Mouse (Mus musculus) G1E (cell line): Measurements from ENCODE around the gene Olfr1440. TPM values are rescaled to one million over a fixed set of nuclear protein-coding genes. Genes with fewer than 3 reads are reported as not detected.

Source experiments
- ATAC-seq: 2 replicates; pipeline ENCODE4 v1.8.0; 2016; ENCODE audit warnings: mild to moderate bottlenecking; ENCODE audit not compliant: insufficient number of reproducible peaks, poor library complexity, low FRiP score, severe bottlenecking; ENCODE audit errors: extremely low read depth
- DNase-seq: peaks from one replicate; pipeline ENCODE4 v3.0.0; 2012; ENCODE audit warnings: low spot score
- H3K27me3 ChIP-seq: 2 replicates; pipeline ENCODE4 v1.6.1; 2012; ENCODE audit warnings: mild to moderate bottlenecking, low read length, inconsistent platforms; ENCODE audit not compliant: insufficient read depth
- H3K36me3 ChIP-seq: replicated peaks from 2 replicates; pipeline ENCODE3; 2012; ENCODE audit warnings: mild to moderate bottlenecking, inconsistent platforms
- H3K4me1 ChIP-seq: 2 replicates; pipeline ENCODE4 v1.6.1; 2012; ENCODE audit warnings: low read depth, low read length, inconsistent platforms, mixed read lengths; ENCODE audit not compliant: insufficient read depth
- H3K4me3 ChIP-seq: 2 replicates; pipeline ENCODE4 v1.5.1; 2012; ENCODE audit warnings: low read depth, mild to moderate bottlenecking, inconsistent platforms, low read length, moderate library complexity, mixed read lengths
- H3K9me3 ChIP-seq: replicated peaks from 2 replicates; pipeline ENCODE4 v1.6.1; 2012; ENCODE audit warnings: inconsistent platforms
- CTCF ChIP-seq: IDR thresholded peaks from 2 replicates; pipeline ENCODE4 v1.5.1; 2012; ENCODE audit warnings: low read depth, low read length, inconsistent platforms, mixed read lengths
- GATA1 ChIP-seq: IDR thresholded peaks from 2 replicates; pipeline ENCODE4 v1.6.1; 2012; ENCODE audit warnings: borderline replicate concordance, low read length, inconsistent platforms, mixed read lengths
- GATA2 ChIP-seq: IDR thresholded peaks from 2 replicates; pipeline ENCODE4 v1.6.1; 2012; ENCODE audit warnings: low read depth, low read length, inconsistent platforms, borderline replicate concordance
- POLR2AphosphoS5 ChIP-seq: IDR thresholded peaks from 2 replicates; pipeline ENCODE4 v1.6.1; 2012; ENCODE audit warnings: low read depth, low read length, inconsistent platforms; ENCODE audit not compliant: insufficient replicate concordance
- TAL1 ChIP-seq: conservative IDR thresholded peaks from 2 replicates; pipeline ENCODE4 v1.6.1; 2012; ENCODE audit warnings: low read depth, low read length, inconsistent platforms, mixed read lengths
- polyA plus RNA-seq: library from polyadenylated mRNA; stranded (reverse); fragments of >175 nt; gene quantifications from 2 replicates; pipeline ENCODE4 v1.2.3, GENCODE M21; 2012
- total RNA-seq, 2 experiments: library from RNA; stranded (forward) in 1 of 2; stranded (reverse) in 1 of 2; fragments of 200-1000 nt in 1 of 2; fragments of >200 nt in 1 of 2; fragmentation: Nextera tagmentation in 1 of 2; gene quantifications; 2 replicates each; pipeline ENCODE4 v1.2.3; 2014 to 2017

Olfr1440 gene
- total and polyA plus RNA-seq, 3 experiments, result 0.16 TPM; not detected in 2

DNA sequence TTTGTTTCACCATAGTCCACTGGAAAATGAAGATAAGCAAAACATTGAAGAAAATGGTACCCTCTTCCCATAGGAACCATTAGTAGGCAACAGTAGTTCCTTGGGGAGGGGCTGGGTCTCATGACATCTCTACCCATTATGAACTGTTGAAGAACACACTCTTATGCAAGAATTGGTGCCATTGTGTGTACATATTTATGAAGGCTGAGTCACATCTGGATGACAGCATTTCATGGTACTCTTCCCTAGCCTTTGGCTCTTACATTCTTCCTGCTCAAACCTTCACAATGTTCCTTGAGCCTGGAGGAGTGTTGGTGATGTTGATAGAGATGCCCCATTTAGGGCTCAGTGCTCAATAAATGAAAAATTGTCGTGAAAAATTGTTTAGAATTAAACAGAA, 52.5 kb downstream of the Olfr1440 start:
- no peaks in the 10 kb centered on the region for H3K36me3 ChIP-seq
- no peaks in the 10 kb centered on the region for H3K27me3 ChIP-seq
- DNase-seq, result no peak
- no peak for ATAC-seq
- H3K4me3 ChIP-seq, result no peak overlapping the region
- TF ChIP-seq POLR2AphosphoS5 (no peak), GATA1 (no peak), GATA2 (no peak), TAL1 (no peak), CTCF (no peak)
- H3K4me1 ChIP-seq, result no peaks in the 10 kb centered on the region
- no peaks in the 10 kb centered on the region for H3K9me3 ChIP-seq

- no peaks in the 10 kb centered on the region for H3K4me1 ChIP-seq
- no peak for DNase-seq
Measured at GRCm38 (mm10) chr19:12440103-12440725, 53.1 kb downstream of the Olfr1440 start.

GRCm38 (mm10) chr19:12442560-12442959, 55.5 kb downstream of the Olfr1440 start:
- H3K4me3 ChIP-seq, result no peak overlapping the region
- no peak for ATAC-seq
- H3K27me3 ChIP-seq, result no peaks in the 10 kb centered on the region
- H3K4me1 ChIP-seq, result no peaks in the 10 kb centered on the region
- no peak for TF ChIP-seq CTCF
- no peak for TF ChIP-seq GATA1
- no peak for TF ChIP-seq GATA2
- TF ChIP-seq POLR2AphosphoS5, result no peak
- no peak for TF ChIP-seq TAL1
- no peak for DNase-seq
- no peaks in the 10 kb centered on the region for H3K9me3 ChIP-seq
- no peaks in the 10 kb centered on the region for H3K36me3 ChIP-seq

More at GRCm38 (mm10) chr19:12440103-12440725, 53.1 kb downstream of the Olfr1440 start:
- Histone ChIP-seq H3K36me3 (no peaks in the 10 kb centered on the region), H3K27me3 (no peaks in the 10 kb centered on the region), H3K9me3 (no peaks in the 10 kb centered on the region), H3K4me3 (no peak overlapping the region)
- TF ChIP-seq POLR2AphosphoS5 (no peak), TAL1 (no peak), GATA1 (no peak), GATA2 (no peak), CTCF (no peak)
- ATAC-seq, result no peak

- no peak for TF ChIP-seq GATA2
- TF ChIP-seq POLR2AphosphoS5, result no peak
- TF ChIP-seq TAL1, result no peak
- TF ChIP-seq GATA1, result no peak
- no peak for TF ChIP-seq CTCF
- no peak for DNase-seq
- Histone ChIP-seq H3K36me3 (no peaks in the 10 kb centered on the region), H3K4me3 (no peak overlapping the region), H3K27me3 (no peaks in the 10 kb centered on the region), H3K4me1 (no peaks in the 10 kb centered on the region), H3K9me3 (no peaks in the 10 kb centered on the region)
- no peak for ATAC-seq
Measured at GRCm38 (mm10) chr19:12445014-12445413, 57.9 kb downstream of the Olfr1440 start.

Other genes starting within 250 kb of the Olfr1440 start
- gene Olfr1555-ps1, start 217.2 kb upstream of the Olfr1440 start, total RNA-seq (2014; fragmentation: Nextera tagmentation), result not detected in 2 replicates
- 0.11 TPM in 1 of 2 replicates, not detected in the other for gene Olfr1555-ps1, start 217.2 kb upstream of the Olfr1440 start, total RNA-seq (2017)
- gene Olfr1555-ps1, start 217.2 kb upstream of the Olfr1440 start, polyA plus RNA-seq, result not detected in 2 replicates
- not detected in 2 replicates for gene Olfr1431, start 186.6 kb upstream of the Olfr1440 start, total RNA-seq (2014; fragmentation: Nextera tagmentation)
- 0.12 and 0.16 TPM in 2 replicates for gene Olfr1431, start 186.6 kb upstream of the Olfr1440 start, total RNA-seq (2017)
- gene Olfr1431, start 186.6 kb upstream of the Olfr1440 start, polyA plus RNA-seq, result not detected in 2 replicates
- gene Olfr1432, start 154.7 kb upstream of the Olfr1440 start, total RNA-seq (2014; fragmentation: Nextera tagmentation), result not detected in 2 replicates
- 0.12 and 0.38 TPM in 2 replicates for gene Olfr1432, start 154.7 kb upstream of the Olfr1440 start, total RNA-seq (2017)
- not detected in 2 replicates for gene Olfr1432, start 154.7 kb upstream of the Olfr1440 start, polyA plus RNA-seq
- not detected in 2 replicates for gene Olfr262, start 145.6 kb upstream of the Olfr1440 start, total RNA-seq (2014; fragmentation: Nextera tagmentation)
- 0.11 TPM in 1 of 2 replicates, not detected in the other for gene Olfr262, start 145.6 kb upstream of the Olfr1440 start, total RNA-seq (2017)
- not detected in 2 replicates for gene Olfr262, start 145.6 kb upstream of the Olfr1440 start, polyA plus RNA-seq
- gene Olfr235, start 126.2 kb upstream of the Olfr1440 start, total RNA-seq (2014; fragmentation: Nextera tagmentation), result not detected in 2 replicates
- gene Olfr235, start 126.2 kb upstream of the Olfr1440 start, total RNA-seq (2017), result 0.06 and 0.22 TPM in 2 replicates
- not detected in 2 replicates for gene Olfr235, start 126.2 kb upstream of the Olfr1440 start, polyA plus RNA-seq
- not detected in 2 replicates for gene Olfr1434, start 107.4 kb upstream of the Olfr1440 start, total RNA-seq (2014; fragmentation: Nextera tagmentation)
- gene Olfr1434, start 107.4 kb upstream of the Olfr1440 start, total RNA-seq (2017), result 0.05 and 0.06 TPM in 2 replicates
- not detected in 2 replicates for gene Olfr1434, start 107.4 kb upstream of the Olfr1440 start, polyA plus RNA-seq
- not detected in 2 replicates for gene Olfr1436, start 88.1 kb upstream of the Olfr1440 start, total RNA-seq (2014; fragmentation: Nextera tagmentation)
- 0.22 TPM in 1 of 2 replicates, not detected in the other for gene Olfr1436, start 88.1 kb upstream of the Olfr1440 start, total RNA-seq (2017)
- not detected in 2 replicates for gene Olfr1436, start 88.1 kb upstream of the Olfr1440 start, polyA plus RNA-seq
- gene Olfr1437, start 62.2 kb upstream of the Olfr1440 start, total RNA-seq (2014; fragmentation: Nextera tagmentation), result not detected in 2 replicates
- 0.17 and 0.27 TPM in 2 replicates for gene Olfr1437, start 62.2 kb upstream of the Olfr1440 start, total RNA-seq (2017)
- not detected in 2 replicates for gene Olfr1437, start 62.2 kb upstream of the Olfr1440 start, polyA plus RNA-seq
- not detected in 2 replicates for gene Olfr1438-ps1, start 51.4 kb upstream of the Olfr1440 start, total RNA-seq (2014; fragmentation: Nextera tagmentation)
- gene Olfr1438-ps1, start 51.4 kb upstream of the Olfr1440 start, total RNA-seq (2017), result 0.06 and 0.11 TPM in 2 replicates
- not detected in 2 replicates for gene Olfr1438-ps1, start 51.4 kb upstream of the Olfr1440 start, polyA plus RNA-seq
- not detected in 2 replicates for gene Olfr1441, start 30.2 kb downstream of the Olfr1440 start, total RNA-seq (2014; fragmentation: Nextera tagmentation)
- 0.11 and 0.12 TPM in 2 replicates for gene Olfr1441, start 30.2 kb downstream of the Olfr1440 start, total RNA-seq (2017)
- gene Olfr1441, start 30.2 kb downstream of the Olfr1440 start, polyA plus RNA-seq, result not detected in 2 replicates
- not detected in 2 replicates for gene Pfpl, start 40.6 kb downstream of the Olfr1440 start, total RNA-seq (2014; fragmentation: Nextera tagmentation)
- 0.06 and 0.11 TPM in 2 replicates for gene Pfpl, start 40.6 kb downstream of the Olfr1440 start, total RNA-seq (2017)
- not detected in 2 replicates for gene Pfpl, start 40.6 kb downstream of the Olfr1440 start, polyA plus RNA-seq
- not detected in 2 replicates for gene Mpeg1, start 73.5 kb downstream of the Olfr1440 start, total RNA-seq (2014; fragmentation: Nextera tagmentation)
- gene Mpeg1, start 73.5 kb downstream of the Olfr1440 start, total RNA-seq (2017), result 0.06 and 0.22 TPM in 2 replicates
- not detected in 2 replicates for gene Mpeg1, start 73.5 kb downstream of the Olfr1440 start, polyA plus RNA-seq
- gene Dtx4, start 114.2 kb downstream of the Olfr1440 start, total RNA-seq (2014; fragmentation: Nextera tagmentation), result not detected in 2 replicates
- gene Dtx4, start 114.2 kb downstream of the Olfr1440 start, total RNA-seq (2017), result 0.06 and 0.27 TPM in 2 replicates
- not detected in 2 replicates for gene Dtx4, start 114.2 kb downstream of the Olfr1440 start, polyA plus RNA-seq
- gene Fam111a, start 158.5 kb downstream of the Olfr1440 start, total RNA-seq (2014; fragmentation: Nextera tagmentation), result 45.3 TPM in 1 of 2 replicates, not detected in the other
- 1.2 and 1.9 TPM in 2 replicates for gene Fam111a, start 158.5 kb downstream of the Olfr1440 start, total RNA-seq (2017)
- 0.02 TPM in 1 of 2 replicates, not detected in the other for gene Fam111a, start 158.5 kb downstream of the Olfr1440 start, polyA plus RNA-seq
- gene Gm4952, start 212.7 kb downstream of the Olfr1440 start, total RNA-seq (2014; fragmentation: Nextera tagmentation), result not detected in 2 replicates
- gene Gm4952, start 212.7 kb downstream of the Olfr1440 start, total RNA-seq (2017), result 0.11 TPM in 1 of 2 replicates, not detected in the other
- gene Gm4952, start 212.7 kb downstream of the Olfr1440 start, polyA plus RNA-seq, result not detected in 2 replicates
- gene Glyat, start 246.0 kb downstream of the Olfr1440 start, total RNA-seq (2014; fragmentation: Nextera tagmentation), result not detected in 2 replicates
- gene Glyat, start 246.0 kb downstream of the Olfr1440 start, total RNA-seq (2017), result 0.11 and 0.12 TPM in 2 replicates
- gene Glyat, start 246.0 kb downstream of the Olfr1440 start, polyA plus RNA-seq, result not detected in 2 replicates